Mouse (Mus musculus) fibroblast of lung, adult 2 months (primary cell): ENCODE measurements around the gene Catsper2.

Experiments used
- DNase-seq: peaks from one replicate; pipeline ENCODE4 v3.0.0-alpha.2; 2011; ENCODE audit warnings: low read depth

Catsper2 gene

GRCm38 (mm10) chr2:121354378-121354777 lies 59.2 kb downstream of the Catsper2 start:
- no peak for DNase-seq

- no peak for DNase-seq
Observed at GRCm38 (mm10) chr2:121353156-121353555, 60.4 kb downstream of the Catsper2 start.
